Mouse (Mus musculus): ENCODE measurements around the gene Fam19a5.

GRCm38 (mm10) chr15:87551556-87551955 lies 7.5 kb downstream of the Fam19a5 start:
- TF ChIP-seq CTCF (IDR thresholded peaks at IDR 0.05; ENCODE audit: extremely low read depth, insufficient read depth, insufficient read length, insufficient replicate concordance) = no peak
- no peak for TF ChIP-seq POLR2A (IDR thresholded peaks at IDR 0.05; ENCODE audit: low read depth, low read length)
